Mouse (Mus musculus): ENCODE results near the gene Ppp1ca. TPM values are rescaled to one million over a fixed set of nuclear protein-coding genes. Genes with fewer than 3 reads are reported as not detected.

Gene Ppp1ca
- total and polyA plus RNA-seq, 2 experiments from 2014 or later: 510 to 592 TPM

DNA sequence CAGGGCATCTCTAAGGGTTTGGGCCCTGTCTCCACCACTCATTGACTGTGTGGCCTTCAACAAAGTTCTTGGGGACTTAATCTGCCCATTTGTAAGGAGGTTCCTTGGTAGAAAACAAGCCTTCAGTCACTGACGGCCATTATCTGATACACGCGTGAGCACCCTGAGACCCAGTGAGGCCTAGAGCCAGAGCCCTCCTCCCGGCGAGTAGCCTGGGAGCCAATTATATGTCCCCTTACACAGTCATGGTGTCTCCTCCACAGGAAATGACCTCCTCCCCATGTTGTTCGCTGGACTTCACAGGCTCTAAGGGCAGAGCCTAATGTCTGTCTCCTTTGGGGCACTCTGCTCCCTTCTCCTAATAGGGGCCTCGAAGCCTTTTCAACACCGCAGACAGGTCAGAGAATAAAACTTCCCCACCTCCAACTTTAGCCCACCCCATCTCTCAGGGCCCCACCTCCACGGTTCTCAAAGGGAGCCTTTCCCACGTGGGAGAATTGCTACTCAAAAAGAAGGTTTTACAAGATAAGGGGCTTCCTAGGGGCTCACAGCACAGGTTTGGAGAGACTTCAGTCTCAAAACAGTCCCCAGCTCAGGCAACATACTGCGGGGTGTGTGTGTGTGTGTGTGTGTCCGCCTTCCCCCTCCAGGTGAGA, 45.4 kb upstream of the Ppp1ca start:
- Histone ChIP-seq H3K27me3 (ENCODE audit: insufficient read depth, low read length) (no peaks in the 10 kb centered on the region), H3K4me3 (ENCODE audit: low read depth, low read length) (no peak overlapping the region), H3K4me2 (ENCODE audit: low read depth, low read length, poor library complexity, severe bottlenecking) (no peak overlapping the region), H3K36me3 (ENCODE audit: insufficient read depth, low read length) (peaks cover 12% of the 10 kb centered on the region), H3K4me1 (ENCODE audit: insufficient read depth, low read length) (peaks cover 7% of the 10 kb centered on the region; the same call in 1 of the 2 replicates), H3K9me3 (ENCODE audit: low read length) (no peaks in the 10 kb centered on the region), H3K27ac (ENCODE audit: low read depth, low read length) (no peak overlapping the region), H3K9ac (replicated peaks; ENCODE audit: low read length, poor library complexity, severe bottlenecking) (no peak overlapping the region)
- ATAC-seq (ENCODE audit: low FRiP score) (no peak), DNase-seq (ENCODE audit: low spot score) (no peak)
- no peak for TF ChIP-seq CTCF (IDR thresholded peaks at IDR 0.05)
- 63% methylated on average over 12 of the region's 12 CpGs for WGBS

DNA sequence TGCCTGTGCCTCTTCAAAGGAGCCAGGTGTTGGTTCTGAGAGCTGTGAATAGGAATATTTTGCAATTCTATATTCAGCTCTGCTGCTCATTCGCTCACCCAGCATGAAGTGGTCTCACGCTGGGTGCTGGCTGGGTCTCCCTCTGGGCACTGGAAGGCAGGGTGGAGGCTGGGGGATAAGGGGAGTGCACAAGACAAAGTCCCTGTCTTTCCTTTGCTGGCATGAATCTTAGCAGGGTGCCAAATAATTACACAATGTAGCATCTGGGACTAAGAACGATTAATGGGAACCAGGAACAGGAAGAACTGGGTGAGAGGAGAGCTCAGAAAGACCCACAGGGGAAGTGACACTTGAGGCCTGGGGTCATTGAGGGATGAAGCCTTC, 44.9 kb upstream of the Ppp1ca start:
- ATAC-seq (ENCODE audit: low FRiP score): no peak
- H3K9ac ChIP-seq (replicated peaks; ENCODE audit: low read length, poor library complexity, severe bottlenecking): no peak overlapping the region
- peaks cover 7% of the 10 kb centered on the region; the same call in 1 of the 2 replicates for H3K4me1 ChIP-seq (ENCODE audit: insufficient read depth, low read length)
- no peak for TF ChIP-seq CTCF (IDR thresholded peaks at IDR 0.05)
- no peak overlapping the region for H3K4me2 ChIP-seq (ENCODE audit: low read depth, low read length, poor library complexity, severe bottlenecking)
- H3K9me3 ChIP-seq (ENCODE audit: low read length): no peaks in the 10 kb centered on the region
- H3K36me3 ChIP-seq (ENCODE audit: insufficient read depth, low read length): peaks cover 15% of the 10 kb centered on the region
- DNase-seq (ENCODE audit: low spot score): no peak
- WGBS: 33% methylated on average over 3 of the region's 3 CpGs
- no peak overlapping the region for H3K27ac ChIP-seq (ENCODE audit: low read depth, low read length)
- H3K27me3 ChIP-seq (ENCODE audit: insufficient read depth, low read length): no peaks in the 10 kb centered on the region
- no peak overlapping the region for H3K4me3 ChIP-seq (ENCODE audit: low read depth, low read length)

GRCm38 (mm10) chr19:4147782-4148490, 43.9 kb upstream of the Ppp1ca start:
- peaks cover 16% of the 10 kb centered on the region for H3K36me3 ChIP-seq (ENCODE audit: insufficient read depth, low read length)
- ATAC-seq (ENCODE audit: low FRiP score) (no peak), DNase-seq (ENCODE audit: low spot score) (no peak)
- H3K4me3 ChIP-seq (ENCODE audit: low read depth, low read length): peak overlapping the region; percentile 88
- peaks cover 7% of the 10 kb centered on the region; the same call in 1 of the 2 replicates for H3K4me1 ChIP-seq (ENCODE audit: insufficient read depth, low read length)
- H3K9me3 ChIP-seq (ENCODE audit: low read length): no peaks in the 10 kb centered on the region
- peak overlapping the region; percentile 43; the same call in 1 of the 2 replicates for H3K27ac ChIP-seq (ENCODE audit: low read depth, low read length)
- no peaks in the 10 kb centered on the region for H3K27me3 ChIP-seq (ENCODE audit: insufficient read depth, low read length)
- H3K4me2 ChIP-seq (ENCODE audit: low read depth, low read length, poor library complexity, severe bottlenecking): peak overlapping the region; percentile 91
- H3K9ac ChIP-seq (replicated peaks; ENCODE audit: low read length, poor library complexity, severe bottlenecking): peak overlapping the region; percentile 94; the same call in 1 of the 2 replicates
- no peak for TF ChIP-seq CTCF (IDR thresholded peaks at IDR 0.05)
- 28% methylated on average over 9 of the region's 9 CpGs for WGBS

DNA sequence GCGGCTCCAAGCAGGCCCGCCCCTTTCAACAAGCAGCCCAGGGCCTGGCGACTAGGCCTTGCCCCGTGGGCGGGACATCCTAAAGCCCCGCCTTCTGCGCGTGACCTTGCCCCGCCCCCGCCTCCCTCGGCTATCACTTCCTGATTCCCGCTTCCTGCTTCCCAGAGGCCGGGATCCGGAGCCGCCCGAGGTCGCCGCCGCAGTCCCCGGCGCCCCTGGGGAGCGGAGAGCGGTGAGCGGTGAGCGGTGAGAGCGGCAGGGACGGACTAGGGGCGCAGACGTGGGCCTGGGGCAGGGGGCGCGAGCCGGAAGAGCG, 43.4 kb upstream of the Ppp1ca start, which contains the start of gene Coro1b:
TSS of gene Coro1b (plus strand) at position 129 of the 316 bp plus-strand sequence.
- Histone ChIP-seq H3K4me1 (ENCODE audit: insufficient read depth, low read length) (peaks cover 7% of the 10 kb centered on the region; the same call in 1 of the 2 replicates), H3K4me2 (ENCODE audit: low read depth, low read length, poor library complexity, severe bottlenecking) (peak within 1 kb of the TSS; percentile 91), H3K4me3 (ENCODE audit: low read depth, low read length) (peak within 1 kb of the TSS; percentile 88), H3K9me3 (ENCODE audit: low read length) (no peaks in the 10 kb centered on the region), H3K27me3 (ENCODE audit: insufficient read depth, low read length) (no peaks in the 10 kb centered on the region), H3K9ac (replicated peaks; ENCODE audit: low read length, poor library complexity, severe bottlenecking) (peak within 1 kb of the TSS; percentile 94), H3K36me3 (ENCODE audit: insufficient read depth, low read length) (peaks cover 21% of the 10 kb centered on the region), H3K27ac (ENCODE audit: low read depth, low read length) (peak within 1 kb of the TSS; percentile 69)
- ATAC-seq (ENCODE audit: low FRiP score): peak; percentile 87
- 1% methylated on average over 30 of the region's 33 CpGs for WGBS
- no peak for TF ChIP-seq CTCF (IDR thresholded peaks at IDR 0.05)
- DNase-seq (ENCODE audit: low spot score): peak; percentile 92

DNA sequence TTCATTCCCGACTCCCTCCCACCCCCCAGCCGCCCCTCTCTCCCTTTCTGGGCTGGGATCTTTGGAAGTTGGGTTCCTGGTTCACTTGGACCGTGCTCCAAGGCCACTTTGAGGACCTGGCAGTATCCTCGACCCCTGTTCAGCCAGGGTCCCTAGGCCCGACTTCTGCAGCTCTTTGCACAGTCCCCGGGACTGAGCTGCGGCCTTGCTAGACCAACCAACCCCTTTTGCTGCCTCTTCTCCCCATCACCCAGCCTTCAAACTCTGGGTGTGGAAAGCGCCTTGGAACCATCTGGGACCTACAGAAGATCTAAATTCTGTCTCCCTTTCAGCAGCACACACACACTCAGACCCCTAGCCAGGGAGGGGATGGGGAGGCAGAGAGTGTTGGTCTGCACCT, 43.0 kb upstream of the Ppp1ca start:
- peak overlapping the region; percentile 88 for H3K4me3 ChIP-seq (ENCODE audit: low read depth, low read length)
- H3K4me1 ChIP-seq (ENCODE audit: insufficient read depth, low read length): peaks cover 7% of the 10 kb centered on the region; the same call in 1 of the 2 replicates
- ATAC-seq (ENCODE audit: low FRiP score) (peak; percentile 18; the same call in 1 of the 2 replicates), DNase-seq (ENCODE audit: low spot score) (no peak)
- H3K9ac ChIP-seq (replicated peaks; ENCODE audit: low read length, poor library complexity, severe bottlenecking): peak overlapping the region; percentile 94
- H3K4me2 ChIP-seq (ENCODE audit: low read depth, low read length, poor library complexity, severe bottlenecking): peak overlapping the region; percentile 91
- no peak for TF ChIP-seq CTCF (IDR thresholded peaks at IDR 0.05)
- H3K27ac ChIP-seq (ENCODE audit: low read depth, low read length): peak overlapping the region; percentile 69
- H3K36me3 ChIP-seq (ENCODE audit: insufficient read depth, low read length): peaks cover 24% of the 10 kb centered on the region
- H3K9me3 ChIP-seq (ENCODE audit: low read length): no peaks in the 10 kb centered on the region
- no peaks in the 10 kb centered on the region for H3K27me3 ChIP-seq (ENCODE audit: insufficient read depth, low read length)
- 4% methylated on average over 8 of the region's 8 CpGs for WGBS

- Histone ChIP-seq H3K4me3 (ENCODE audit: low read depth, low read length) (peak overlapping the region; percentile 88), H3K27me3 (ENCODE audit: insufficient read depth, low read length) (no peaks in the 10 kb centered on the region), H3K9me3 (ENCODE audit: low read length) (no peaks in the 10 kb centered on the region), H3K4me1 (ENCODE audit: insufficient read depth, low read length) (peaks cover 7% of the 10 kb centered on the region; the same call in 1 of the 2 replicates), H3K27ac (ENCODE audit: low read depth, low read length) (0 out of 2 replicates have a peak overlapping the region, but pooled peaks have one; percentile 69), H3K36me3 (ENCODE audit: insufficient read depth, low read length) (peaks cover 24% of the 10 kb centered on the region), H3K4me2 (ENCODE audit: low read depth, low read length, poor library complexity, severe bottlenecking) (peak overlapping the region; percentile 91), H3K9ac (replicated peaks; ENCODE audit: low read length, poor library complexity, severe bottlenecking) (peak overlapping the region; percentile 94)
- DNase-seq (ENCODE audit: low spot score): no peak
- TF ChIP-seq CTCF (IDR thresholded peaks at IDR 0.05): no peak
- ATAC-seq (ENCODE audit: low FRiP score): no peak
- WGBS: 89% methylated on average over 11 of the region's 11 CpGs
Observed at GRCm38 (mm10) chr19:4149283-4149682, 42.6 kb upstream of the Ppp1ca start.
